Mouse (Mus musculus): ENCODE data around the gene Scnn1a. TPM values are rescaled to one million over a fixed set of nuclear protein-coding genes. Genes with fewer than 3 reads are reported as not detected.

The Scnn1a gene
- total RNA-seq, 2 experiments from 2014 or later, result 1.1 to 1.5 TPM

Other genes starting within 250 kb of the Scnn1a start
- 100 to 1,000 TPM; 166 to 201 TPM for gene Chd4, start 224.7 kb upstream of the Scnn1a start, total RNA-seq (2021)
- gene Nop2, start 188.8 kb upstream of the Scnn1a start, total RNA-seq (2021), result 10 to 100 TPM; 39.5 to 64.3 TPM
- 10 to 100 TPM; 18.4 to 21.8 TPM for gene Iffo1, start 175.4 kb upstream of the Scnn1a start, total RNA-seq (2021)
- gene Gapdh, start 154.2 kb upstream of the Scnn1a start, total RNA-seq (2021), result 1,000 to 10,000 TPM; 2,066 to 3,178 TPM
- gene Ncapd2, start 129.0 kb upstream of the Scnn1a start, total RNA-seq (2021), result 10 to 100 TPM; 18.5 to 25.6 TPM
- gene Mrpl51, start 128.9 kb upstream of the Scnn1a start, total RNA-seq (2021), result 100 to 1,000 TPM; 176 to 205 TPM
- gene Vamp1, start 105.1 kb upstream of the Scnn1a start, total RNA-seq (2021), result 10 to 100 TPM; 34.4 to 40.2 TPM
- gene Tapbpl, start 88.8 kb upstream of the Scnn1a start, total RNA-seq (2021), result 10 to 100 TPM in 1 of 2 experiments, 1 to 10 TPM in 1; 9.3 to 11.5 TPM
- gene Cd27, start 83.6 kb upstream of the Scnn1a start, total RNA-seq (2021), result under 1 TPM; 0.40 to 0.63 TPM
- not detected for gene Tuba3a, start 34.6 kb upstream of the Scnn1a start, total RNA-seq (2021)
- gene Ltbr, start 6.8 kb upstream of the Scnn1a start, total RNA-seq (2021), result 10 to 100 TPM; 76.7 to 87.4 TPM
- gene Tnfrsf1a, start 28.7 kb downstream of the Scnn1a start, total RNA-seq (2021), result 100 to 1,000 TPM; 242 to 262 TPM
- under 1 TPM in 1 of 2 experiments, not detected in 1; 0.36 TPM for gene Plekhg6, start 60.1 kb downstream of the Scnn1a start, total RNA-seq (2021)
- 100 to 1,000 TPM; 115 to 170 TPM for gene Cd9, start 174.1 kb downstream of the Scnn1a start, total RNA-seq (2021)
- 1 to 10 TPM; 7.6 to 7.9 TPM for gene Vwf, start 226.1 kb downstream of the Scnn1a start, total RNA-seq (2021)

Data from adrenal gland, postnatal 36 days (tissue).